Mouse (Mus musculus) CD4-positive, CD25-positive, alpha-beta regulatory T cell, adult 2 months (primary cell): ENCODE measurements around the gene Rab5c.
A peak's percentile ranks its signal among the peaks of the same experiment; 100 is the strongest.

Source experiments
- DNase-seq: peaks from one replicate; pipeline ENCODE4 v3.0.0-alpha.2; 2012; ENCODE audit warnings: low read depth, low spot score

The Rab5c gene

GRCm38 (mm10) chr11:100752294-100752693 lies 14.3 kb upstream of the Rab5c start:
- DNase-seq = no peak

GRCm38 (mm10) chr11:100750127-100750526 lies 12.1 kb upstream of the Rab5c start:
- no peak for DNase-seq

- DNase-seq = no peak
Measured at GRCm38 (mm10) chr11:100749469-100749868, 11.5 kb upstream of the Rab5c start.

GRCm38 (mm10) chr11:100748620-100749019 lies 10.6 kb upstream of the Rab5c start:
- DNase-seq = no peak

GRCm38 (mm10) chr11:100747114-100747513 lies 9.1 kb upstream of the Rab5c start:
- DNase-seq = no peak

GRCm38 (mm10) chr11:100746546-100746945 lies 8.5 kb upstream of the Rab5c start:
- no peak for DNase-seq

- peak; percentile 80 for DNase-seq
Measured at GRCm38 (mm10) chr11:100745085-100745484, 7.1 kb upstream of the Rab5c start.

GRCm38 (mm10) chr11:100741348-100741747 lies 3.3 kb upstream of the Rab5c start:
- no peak for DNase-seq

GRCm38 (mm10) chr11:100738749-100739148 lies 734 bp upstream of the Rab5c start:
- no peak for DNase-seq

- peak; percentile 29 for DNase-seq
Measured at GRCm38 (mm10) chr11:100737105-100737733, 796 bp downstream of the Rab5c start.

- DNase-seq = no peak
Measured at GRCm38 (mm10) chr11:100736746-100737080, 1.3 kb downstream of the Rab5c start.

GRCm38 (mm10) chr11:100735954-100736745 lies 1.9 kb downstream of the Rab5c start:
- peak; percentile 38 for DNase-seq

GRCm38 (mm10) chr11:100735134-100735865 lies 2.7 kb downstream of the Rab5c start:
- peak; percentile 60 for DNase-seq

GRCm38 (mm10) chr11:100730477-100731205 lies 7.4 kb downstream of the Rab5c start:
- no peak for DNase-seq

- DNase-seq = peak; percentile 35
Measured at GRCm38 (mm10) chr11:100729976-100730375, 8.0 kb downstream of the Rab5c start.

GRCm38 (mm10) chr11:100728601-100729000 lies 9.4 kb downstream of the Rab5c start:
- DNase-seq = no peak

GRCm38 (mm10) chr11:100727201-100727600 lies 10.8 kb downstream of the Rab5c start:
- no peak for DNase-seq

GRCm38 (mm10) chr11:100724919-100725512 lies 13.0 kb downstream of the Rab5c start:
- no peak for DNase-seq

- DNase-seq = no peak
Measured at GRCm38 (mm10) chr11:100722493-100723028, 15.5 kb downstream of the Rab5c start.

GRCm38 (mm10) chr11:100721776-100722492 lies 16.1 kb downstream of the Rab5c start:
- DNase-seq = no peak
